Comparison of ENCODE assay signal across 9 mouse cellular contexts in genomic region chr4:156059261-156059660, GRCm38 (mm10). TPM values are rescaled to one million over a fixed set of nuclear protein-coding genes. Genes with fewer than 3 reads are reported as not detected.
DNase-seq lines count a peak whose midpoint lies in the region; TF ChIP-seq lines count a peak whose summit lies in the region.
"Had no signal": no experiment of that assay in that cellular context is flagged by ENCODE, and none has a peak within 500 bp of the region (broad histone marks: within the 10 kb centered on the region; RNA-seq: fewer than 3 reads in every experiment).

Gene Ttll10, minus strand, starts transcription at chr4:156059414.

- DNase-seq in ovary, postnatal 36 days (ENCODE audit: low spot score), result peak; percentile 42
- no peak for DNase-seq in ovary, postnatal 10 days (ENCODE audit: low spot score)
- peak; percentile 74 for DNase-seq in kidney, adult 9 months
- no peak for DNase-seq in lung, adult 2 months
- peak; percentile 50 for DNase-seq in yolk sac, embryonic 10.5 days (ENCODE audit: low spot score)
- no peak for DNase-seq in embryo, embryonic 9.5 days (ENCODE audit: extremely low spot score)
- DNase-seq in left cerebral cortex, adult 11 months (ENCODE audit: low spot score), result no peak
- no peak for DNase-seq in right cerebral cortex, postnatal 14 days

- H3K4me3 ChIP-seq in lung, adult 2 months (replicated peaks; ENCODE audit: extremely low read depth, low read depth, low read length), result peak within 1 kb of the TSS; percentile 70
- H3K4me3 ChIP-seq: liver, embryonic 15.5 days had no signal

- peak; percentile 66; the same call in 1 of the 2 replicates for TF ChIP-seq POLR2A in lung, adult 2 months (IDR thresholded peaks at IDR 0.05; ENCODE audit: borderline replicate concordance, extremely low read depth, low read depth, low read length)

- TF ChIP-seq CTCF in lung, adult 2 months (IDR thresholded peaks at IDR 0.05; ENCODE audit: insufficient read depth, low read length), result no peak

- WGBS in lung, adult 2 months, result 46% methylated on average over 5 of the region's 5 CpGs

- H3K4me1 ChIP-seq in lung, adult 2 months (ENCODE audit: control insufficient read depth, insufficient read depth, low read length), result peaks cover 4% of the 10 kb centered on the region; the same call in 1 of the 2 replicates

RNA-seq across cellular contexts. Expression of gene Ttll10, which starts in this region (rescaled TPM):
- 5.8 and 7.2 TPM in 2 replicates for polyA plus RNA-seq in lung, adult 2 months (2012; rRNA removed)

Comparison
In these comparisons a context has a peak if more than half of its experiments do, and no peak if none do; other contexts are left out.
1. DNase-seq: peak in ovary, postnatal 36 days (single experiment), kidney, adult 9 months (single experiment) and yolk sac, embryonic 10.5 days (single experiment); none in ovary, postnatal 10 days (single experiment), lung, adult 2 months (single experiment), embryo, embryonic 9.5 days (single experiment), left cerebral cortex, adult 11 months (single experiment) and right cerebral cortex, postnatal 14 days (single experiment).